Mouse (Mus musculus) bone marrow, adult 2 months (tissue): ENCODE data around the gene Six1.

ENCODE experiments used
- CTCF ChIP-seq: fragments of 200-500 bp; IDR thresholded peaks from 2 replicates; pipeline ENCODE4 v1.5.1; 2011; ENCODE audit warnings: low read length, control low read depth; ENCODE audit not compliant: control insufficient read depth, insufficient read depth
- POLR2A ChIP-seq: fragments of 200-500 bp; IDR thresholded peaks from 2 replicates; pipeline ENCODE4 v1.6.1; 2011; ENCODE audit warnings: low read depth, mild to moderate bottlenecking, control low read depth, low read length, borderline replicate concordance; ENCODE audit not compliant: control insufficient read depth

DNA sequence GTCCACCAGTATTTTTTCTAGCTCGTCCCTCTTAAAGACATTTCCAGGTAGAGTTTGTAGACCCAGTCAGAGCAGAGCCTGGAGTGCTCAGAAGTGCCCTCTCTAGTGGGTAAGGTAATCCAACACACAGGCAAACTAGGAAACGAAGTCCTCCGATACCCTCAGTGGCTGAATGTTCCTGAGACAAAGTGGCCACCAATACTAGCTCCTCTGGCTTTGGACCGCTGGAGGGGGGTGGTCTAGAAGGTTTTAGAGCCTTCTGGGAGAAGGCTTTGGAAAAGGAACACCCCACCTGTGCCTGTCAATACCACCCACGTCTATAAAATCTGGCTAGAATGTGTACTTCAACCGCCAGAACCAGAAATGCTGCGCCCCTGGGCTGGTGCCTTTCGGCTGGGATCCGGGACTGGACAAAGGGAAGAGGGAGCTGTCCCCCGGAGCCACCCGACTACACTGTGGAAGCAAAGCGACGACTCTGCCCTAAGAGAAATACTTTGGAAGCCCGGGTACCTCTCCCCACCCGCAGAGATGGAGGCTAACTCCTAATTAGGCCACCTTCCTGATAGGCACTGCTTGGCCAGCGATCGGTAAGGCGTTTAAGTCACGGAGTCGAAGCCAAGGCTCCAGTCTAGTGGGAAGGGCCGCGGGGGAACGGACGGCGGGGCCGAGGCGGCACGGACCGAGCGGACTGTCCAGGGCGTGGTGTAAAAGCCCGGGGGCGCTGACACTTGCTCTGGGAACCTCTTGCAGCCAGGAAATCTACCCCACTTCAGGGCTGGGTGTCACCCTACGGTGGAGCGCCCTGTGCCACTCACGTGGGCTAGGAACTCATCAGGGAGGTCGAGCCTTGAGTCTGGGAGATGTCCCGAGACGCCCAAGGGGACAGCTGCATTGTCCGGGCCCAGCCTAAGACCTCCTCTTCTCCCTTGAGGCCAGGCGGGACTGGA lies 14.4 kb downstream of the Six1 start:
- no peak for TF ChIP-seq CTCF
- no peak for TF ChIP-seq POLR2A
